Mouse (Mus musculus): Measurements from ENCODE around the gene Parvg. TPM values are rescaled to one million over a fixed set of nuclear protein-coding genes. Genes with fewer than 3 reads are reported as not detected.

Parvg gene
- total and polyA plus RNA-seq, 2 experiments from 2014 or later = 0.11 to 0.68 TPM

GRCm38 (mm10) chr15:84314420-84315080, 9.3 kb upstream of the Parvg start:
- H3K4me1 ChIP-seq (ENCODE audit: control insufficient read depth, insufficient read depth) = peaks cover 22% of the 10 kb centered on the region
- WGBS = 64% methylated on average over 18 of the region's 18 CpGs

GRCm38 (mm10) chr15:84315276-84316046, 8.4 kb upstream of the Parvg start:
- peaks cover 19% of the 10 kb centered on the region for H3K4me1 ChIP-seq (ENCODE audit: control insufficient read depth, insufficient read depth)
- 71% methylated on average over 15 of the region's 15 CpGs for WGBS
- no peak for DNase-seq (ENCODE audit: low spot score)

More at GRCm38 (mm10) chr15:84314420-84315080, 9.3 kb upstream of the Parvg start:
- ATAC-seq (ENCODE audit: insufficient read depth, low read depth) = no peak
- no peaks in the 10 kb centered on the region for H3K27me3 ChIP-seq (ENCODE audit: control insufficient read depth, insufficient read depth, low read length)
- H3K4me2 ChIP-seq (ENCODE audit: low read depth, low read length) = no peak overlapping the region
- TF ChIP-seq CTCF (IDR thresholded peaks at IDR 0.05; ENCODE audit: low read depth) (no peak), EP300 (IDR thresholded peaks at IDR 0.05; ENCODE audit: low read depth) (no peak)
- no peaks in the 10 kb centered on the region for H3K9me3 ChIP-seq (replicated peaks; ENCODE audit: control insufficient read depth, low read length)
- no peak for DNase-seq (ENCODE audit: low spot score)
- no peak overlapping the region for H3K9ac ChIP-seq (replicated peaks; ENCODE audit: low read depth, low read length)
- no peak overlapping the region for H3K4me3 ChIP-seq (ENCODE audit: low read depth, low read length)
- H3K27ac ChIP-seq (ENCODE audit: low read depth) = peak overlapping the region; percentile 20; the same call in 1 of the 2 replicates
- H3K36me3 ChIP-seq (replicated peaks; ENCODE audit: control insufficient read depth, insufficient read depth, low read length) = peaks cover 5% of the 10 kb centered on the region; the same call in 1 of the 2 replicates

GRCm38 (mm10) chr15:84319393-84319792, 4.4 kb upstream of the Parvg start:
- Histone ChIP-seq H3K9ac (replicated peaks; ENCODE audit: low read depth, low read length) (no peak overlapping the region), H3K4me3 (ENCODE audit: low read depth, low read length) (no peak overlapping the region), H3K36me3 (replicated peaks; ENCODE audit: control insufficient read depth, insufficient read depth, low read length) (no peaks in the 10 kb centered on the region; the same call in 1 of the 2 replicates), H3K9me3 (replicated peaks; ENCODE audit: control insufficient read depth, low read length) (no peaks in the 10 kb centered on the region), H3K4me2 (ENCODE audit: low read depth, low read length) (no peak overlapping the region), H3K27ac (ENCODE audit: low read depth) (no peak overlapping the region), H3K4me1 (ENCODE audit: control insufficient read depth, insufficient read depth) (no peaks in the 10 kb centered on the region), H3K27me3 (ENCODE audit: control insufficient read depth, insufficient read depth, low read length) (no peaks in the 10 kb centered on the region)
- DNase-seq (ENCODE audit: low spot score) (no peak), ATAC-seq (ENCODE audit: insufficient read depth, low read depth) (no peak)
- TF ChIP-seq CTCF (IDR thresholded peaks at IDR 0.05; ENCODE audit: low read depth) = no peak
- TF ChIP-seq EP300 (IDR thresholded peaks at IDR 0.05; ENCODE audit: low read depth) = no peak
- 81% methylated on average over 4 of the region's 4 CpGs for WGBS

More at GRCm38 (mm10) chr15:84315276-84316046, 8.4 kb upstream of the Parvg start:
- H3K4me2 ChIP-seq (ENCODE audit: low read depth, low read length) = no peak overlapping the region
- TF ChIP-seq EP300 (IDR thresholded peaks at IDR 0.05; ENCODE audit: low read depth) = no peak
- TF ChIP-seq CTCF (IDR thresholded peaks at IDR 0.05; ENCODE audit: low read depth) = no peak
- no peaks in the 10 kb centered on the region for H3K9me3 ChIP-seq (replicated peaks; ENCODE audit: control insufficient read depth, low read length)
- no peak overlapping the region for H3K27ac ChIP-seq (ENCODE audit: low read depth)
- ATAC-seq (ENCODE audit: insufficient read depth, low read depth) = no peak
- H3K9ac ChIP-seq (replicated peaks; ENCODE audit: low read depth, low read length) = no peak overlapping the region
- H3K4me3 ChIP-seq (ENCODE audit: low read depth, low read length) = no peak overlapping the region
- H3K27me3 ChIP-seq (ENCODE audit: control insufficient read depth, insufficient read depth, low read length) = no peaks in the 10 kb centered on the region
- peaks cover 5% of the 10 kb centered on the region; the same call in 1 of the 2 replicates for H3K36me3 ChIP-seq (replicated peaks; ENCODE audit: control insufficient read depth, insufficient read depth, low read length)

- Histone ChIP-seq H3K27ac (ENCODE audit: low read depth) (no peak overlapping the region), H3K27me3 (ENCODE audit: control insufficient read depth, insufficient read depth, low read length) (peaks cover 6% of the 10 kb centered on the region; the same call in 1 of the 2 replicates), H3K4me3 (ENCODE audit: low read depth, low read length) (no peak overlapping the region), H3K4me2 (ENCODE audit: low read depth, low read length) (no peak overlapping the region), H3K4me1 (ENCODE audit: control insufficient read depth, insufficient read depth) (no peaks in the 10 kb centered on the region), H3K9me3 (replicated peaks; ENCODE audit: control insufficient read depth, low read length) (no peaks in the 10 kb centered on the region), H3K36me3 (replicated peaks; ENCODE audit: control insufficient read depth, insufficient read depth, low read length) (no peaks in the 10 kb centered on the region), H3K9ac (replicated peaks; ENCODE audit: low read depth, low read length) (no peak overlapping the region)
- DNase-seq (ENCODE audit: low spot score) (no peak), ATAC-seq (ENCODE audit: insufficient read depth, low read depth) (no peak)
- WGBS = 70% methylated on average over 8 of the region's 8 CpGs
- TF ChIP-seq CTCF (IDR thresholded peaks at IDR 0.05; ENCODE audit: low read depth) (no peak), EP300 (IDR thresholded peaks at IDR 0.05; ENCODE audit: low read depth) (no peak)
These were observed 2.2 kb upstream of the Parvg start for GRCm38 (mm10) chr15:84321544-84322174.

GRCm38 (mm10) chr15:84324870-84325553, 1.2 kb downstream of the Parvg start:
- TF ChIP-seq CTCF (IDR thresholded peaks at IDR 0.05; ENCODE audit: low read depth) = no peak
- no peak for TF ChIP-seq EP300 (IDR thresholded peaks at IDR 0.05; ENCODE audit: low read depth)
- Histone ChIP-seq H3K4me3 (ENCODE audit: low read depth, low read length) (peak overlapping the region; percentile 24; the same call in 1 of the 2 replicates), H3K36me3 (replicated peaks; ENCODE audit: control insufficient read depth, insufficient read depth, low read length) (no peaks in the 10 kb centered on the region), H3K9me3 (replicated peaks; ENCODE audit: control insufficient read depth, low read length) (no peaks in the 10 kb centered on the region), H3K4me2 (ENCODE audit: low read depth, low read length) (peak overlapping the region; percentile 34; the same call in 1 of the 2 replicates), H3K27ac (ENCODE audit: low read depth) (peak overlapping the region; percentile 20; the same call in 1 of the 2 replicates), H3K27me3 (ENCODE audit: control insufficient read depth, insufficient read depth, low read length) (peaks cover 6% of the 10 kb centered on the region; the same call in 1 of the 2 replicates), H3K9ac (replicated peaks; ENCODE audit: low read depth, low read length) (no peak overlapping the region; the same call in 1 of the 2 replicates), H3K4me1 (ENCODE audit: control insufficient read depth, insufficient read depth) (no peaks in the 10 kb centered on the region)
- whole genome bisulfite sequencing = 60% methylated on average over 8 of the region's 8 CpGs
- DNase-seq (ENCODE audit: low spot score) = no peak
- ATAC-seq (ENCODE audit: insufficient read depth, low read depth) = no peak
